Mouse (Mus musculus) layer of hippocampus, adult 11-12 months (tissue): ENCODE data around the gene Tmem39a.

Experiments used
- DNase-seq: peaks from one replicate; pipeline ENCODE4 v3.0.0; 2022; ENCODE audit warnings: low spot score

The Tmem39a gene

DNA sequence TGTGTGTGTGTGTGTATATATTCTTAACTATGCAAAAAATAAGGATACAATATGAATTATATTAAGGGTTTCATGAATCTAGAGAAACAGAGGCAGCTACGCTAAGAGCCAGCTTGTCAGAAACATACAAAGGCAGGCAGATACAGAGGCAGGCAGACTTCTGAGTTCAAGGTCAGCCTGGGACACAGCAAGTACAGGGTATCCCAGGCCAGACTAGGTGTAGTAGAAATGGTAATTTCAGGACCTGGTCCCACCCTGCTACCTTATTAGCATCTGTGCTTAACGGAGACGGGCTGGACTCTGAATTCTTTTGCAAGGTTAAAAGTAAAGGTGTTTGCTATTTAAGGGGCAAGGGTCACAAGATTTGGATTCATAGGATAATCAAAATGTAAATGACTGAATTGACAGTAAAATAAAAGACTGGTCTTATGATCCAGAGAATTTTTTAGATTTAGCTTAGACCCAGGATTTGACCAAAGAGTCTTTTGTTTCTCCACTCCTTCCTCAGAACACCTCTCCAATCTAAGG lies at the start of gene Tmem39a:
Tmem39a (plus strand) TSS at position 478 of the 528 bp plus-strand sequence.
- DNase-seq = no peak

DNA sequence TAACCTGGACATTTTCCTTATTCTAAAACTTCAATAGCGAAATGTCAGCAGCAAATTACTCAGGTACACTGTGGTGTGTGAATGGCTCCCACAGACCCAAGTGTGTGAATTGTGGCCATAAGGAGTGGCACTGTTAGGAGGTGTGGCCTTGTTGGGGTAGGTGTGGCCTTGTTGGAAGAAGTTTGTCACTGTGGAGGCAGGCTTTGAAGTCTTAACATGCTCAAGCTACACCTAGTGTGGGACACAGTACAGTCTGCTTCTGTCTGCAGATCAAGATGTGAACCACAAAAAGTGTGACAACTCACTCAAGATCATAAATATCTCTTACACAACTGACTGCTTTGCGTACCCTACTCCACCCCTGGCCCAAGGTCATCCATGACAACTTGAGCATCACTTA lies 47.7 kb upstream of the Tmem39a start:
- no peak for DNase-seq

DNA sequence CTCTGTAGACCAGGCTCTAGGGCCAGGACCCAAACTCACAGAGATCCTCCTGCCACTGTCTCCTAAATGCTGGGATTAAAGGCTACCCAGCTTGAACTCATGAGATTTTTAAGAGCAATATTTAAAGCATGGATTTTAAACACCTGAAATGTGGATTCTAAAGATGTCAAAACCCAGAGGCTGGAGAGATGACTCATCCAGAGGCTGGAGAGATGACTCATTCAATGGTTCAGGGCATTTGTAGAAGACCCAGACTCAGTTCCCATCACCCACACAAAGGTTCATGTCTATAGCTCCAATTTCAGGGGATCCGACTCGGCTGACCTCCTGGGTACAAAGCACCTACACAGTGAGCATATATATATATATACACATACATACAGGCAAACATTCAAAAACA lies 39.4 kb upstream of the Tmem39a start:
- DNase-seq = no peak

DNA sequence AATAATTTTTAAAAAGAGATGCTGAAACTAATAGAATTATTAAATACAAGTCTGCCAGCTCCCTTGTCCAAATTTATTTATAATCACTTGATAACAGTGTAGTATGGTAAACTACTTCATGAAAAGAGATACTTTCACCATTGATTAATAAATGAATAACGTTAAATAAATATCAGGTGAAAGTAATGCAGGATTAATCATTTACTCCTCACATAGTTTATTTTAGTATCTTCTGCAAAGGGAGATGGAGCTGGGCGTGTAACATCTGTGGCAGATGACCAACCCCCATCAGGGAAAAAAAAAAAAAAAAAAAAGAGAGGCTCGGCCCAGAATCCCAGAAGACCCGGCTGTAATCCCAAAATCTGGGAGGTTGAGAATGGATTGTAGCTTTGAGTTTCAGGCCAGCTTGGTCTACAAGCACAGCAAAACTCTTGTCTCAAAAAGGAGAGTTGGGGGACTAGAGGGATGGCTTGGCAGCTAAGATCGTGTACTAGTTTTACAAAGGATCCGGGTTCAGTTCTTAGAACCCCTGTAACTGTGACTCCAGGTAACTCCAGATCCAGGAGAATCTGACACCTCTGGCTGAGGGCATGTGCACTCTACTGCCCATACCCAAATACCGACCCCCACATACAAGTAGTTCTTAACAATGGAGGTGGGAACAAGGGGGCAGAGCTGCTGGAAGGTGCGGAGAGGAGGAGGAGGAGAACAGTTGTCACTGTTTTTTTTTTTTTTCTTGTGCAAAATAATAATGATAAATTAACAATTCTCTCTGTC lies 37.1 kb upstream of the Tmem39a start:
- no peak for DNase-seq

DNA sequence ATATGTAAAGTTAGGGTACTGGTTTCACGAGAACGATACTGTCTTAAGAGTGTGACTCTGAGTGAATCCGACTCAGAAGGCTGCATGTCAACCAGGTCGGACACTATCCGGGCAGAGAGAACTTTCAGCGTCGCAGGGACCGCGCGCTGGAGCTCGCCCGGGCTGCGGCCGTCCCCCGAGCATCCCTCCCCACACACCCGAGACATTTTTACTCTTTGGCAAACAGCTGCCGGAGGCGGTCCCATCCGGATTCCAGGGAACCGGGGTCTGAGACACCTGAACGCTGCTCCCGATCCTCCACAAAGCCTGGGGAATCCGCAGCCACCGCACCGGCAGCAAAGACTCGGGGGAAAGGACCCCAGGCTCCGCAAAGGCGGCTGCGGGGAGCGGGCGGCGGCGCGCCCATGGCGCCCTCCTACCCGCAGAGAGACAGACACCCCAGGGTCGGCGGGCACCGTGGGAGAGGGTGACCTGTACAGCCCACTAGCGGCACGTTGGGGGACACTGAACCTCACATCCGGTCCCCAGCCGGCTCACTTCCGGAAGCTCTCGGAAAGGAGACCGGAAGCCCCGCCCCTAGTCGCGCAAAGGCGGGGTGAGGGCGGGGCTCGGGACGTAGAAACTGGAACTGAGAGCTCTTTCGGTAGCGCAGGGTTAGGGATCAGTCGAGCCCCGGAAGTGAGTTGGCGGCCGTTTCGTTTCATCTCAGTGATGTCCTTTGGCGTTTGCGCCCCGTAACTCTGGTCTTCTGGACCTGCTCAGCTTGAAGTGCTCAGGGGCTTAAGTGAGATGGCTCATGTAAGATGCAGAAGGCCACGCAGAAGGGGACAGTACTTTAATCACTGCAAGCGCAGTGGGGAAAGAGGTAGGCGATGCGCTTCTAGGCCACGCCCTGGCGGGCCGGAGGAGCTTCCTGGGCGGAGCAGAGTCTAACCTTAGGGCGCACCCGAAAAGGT lies 36.1 kb upstream of the Tmem39a start, which contains the start of gene Timmdc1:
Timmdc1 (minus strand) TSS at position 535 of the 956 bp plus-strand sequence.
- peak; percentile 97 for DNase-seq

- no peak for DNase-seq
Measured at GRCm38 (mm10) chr16:38526264-38526663, 32.2 kb upstream of the Tmem39a start.

DNA sequence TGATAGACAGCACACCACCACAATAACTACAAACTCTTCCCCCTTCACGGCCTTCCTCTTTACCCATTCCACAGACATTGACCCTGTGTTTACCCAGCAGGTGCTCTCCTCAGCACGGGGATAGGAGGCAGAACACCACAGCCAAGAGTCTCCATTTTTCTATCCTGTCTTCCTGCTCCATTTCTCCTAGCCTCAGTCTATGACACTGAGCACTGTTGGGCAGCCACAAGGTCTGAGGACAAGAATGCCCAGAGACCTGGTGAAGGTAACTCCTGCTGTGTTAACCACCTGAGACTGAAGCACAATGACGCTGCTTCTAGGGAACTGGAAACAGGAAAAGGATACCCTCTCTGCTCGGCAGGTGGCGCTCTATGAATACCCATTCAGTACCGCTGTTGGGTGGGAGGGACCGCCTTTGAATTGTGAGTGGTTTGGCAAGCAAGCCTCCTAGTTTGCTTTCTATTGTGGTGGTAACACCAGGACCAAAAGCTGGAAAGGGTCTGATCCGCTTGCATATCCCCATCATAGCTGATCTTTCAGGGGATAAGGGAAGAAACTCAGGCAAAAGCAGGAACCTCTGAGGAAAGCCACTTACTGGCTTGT lies 21.9 kb upstream of the Tmem39a start:
- DNase-seq = peak; percentile 84

- no peak for DNase-seq
Measured at GRCm38 (mm10) chr16:38538716-38539380, 19.6 kb upstream of the Tmem39a start.

DNA sequence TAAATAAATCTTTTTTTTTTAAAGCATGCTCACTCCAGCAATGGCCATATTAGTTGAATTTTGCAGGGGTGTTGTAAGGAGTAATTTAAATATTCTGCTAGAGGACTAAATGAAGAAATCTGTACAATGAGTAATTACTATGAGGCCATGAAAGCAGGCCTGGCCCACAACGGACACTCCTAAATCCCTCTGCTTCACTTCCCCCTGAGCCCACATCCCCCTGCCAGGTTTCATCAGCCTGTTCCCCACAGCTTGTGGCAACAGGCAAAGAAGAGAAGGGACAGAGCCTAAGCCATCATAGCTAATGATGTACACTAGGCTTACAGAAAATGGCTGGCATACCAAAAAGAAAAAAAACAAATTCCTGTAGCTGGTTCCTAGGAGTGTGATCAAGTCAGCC lies 10.5 kb upstream of the Tmem39a start:
- no peak for DNase-seq

DNA sequence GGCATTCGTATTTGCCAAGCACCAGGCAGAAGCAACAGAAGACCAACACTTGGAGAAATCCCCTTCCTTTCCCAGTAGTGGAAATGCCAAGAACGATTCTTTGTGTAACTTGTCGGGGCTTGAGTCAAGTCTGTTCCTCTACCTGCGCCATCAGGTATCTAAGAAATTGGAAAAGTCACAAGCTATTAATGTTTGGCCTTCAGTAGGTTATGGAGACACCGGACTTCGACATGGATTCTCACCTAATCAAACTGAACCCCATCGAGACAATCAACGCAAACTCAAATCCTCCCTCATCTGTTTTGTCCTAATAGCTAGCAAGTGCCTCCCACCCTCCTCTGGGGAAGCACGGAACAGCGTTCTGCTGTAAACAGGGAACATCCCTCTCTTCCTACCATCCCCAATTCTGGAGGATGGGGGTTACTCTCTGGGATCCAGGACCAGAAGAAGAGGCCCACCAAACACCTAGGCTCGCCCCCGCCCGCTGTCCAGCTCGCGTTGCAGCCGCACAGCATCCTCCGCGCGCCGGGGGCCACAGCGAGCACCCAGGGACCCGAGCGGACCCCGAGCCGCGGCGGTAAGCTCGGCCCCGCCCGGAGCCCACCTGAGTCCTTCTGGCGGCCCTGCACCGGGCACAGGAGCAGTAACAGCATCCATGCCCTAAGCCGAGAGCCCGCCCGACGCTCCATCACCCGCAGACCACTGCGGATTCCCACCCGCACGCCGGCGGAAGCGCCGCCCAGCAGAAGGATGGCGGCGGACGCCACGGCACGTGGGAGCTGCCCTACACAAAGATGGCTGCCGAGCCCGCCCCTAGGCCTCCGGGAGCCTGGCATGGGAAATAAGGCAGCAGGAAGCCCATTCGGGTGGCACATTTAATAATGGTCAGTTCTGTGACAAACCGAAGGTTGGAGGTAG lies 8.8 kb upstream of the Tmem39a start, which contains the start of gene Poglut1:
Poglut1 (minus strand) TSS at position 780 of the 918 bp plus-strand sequence.
- peak; percentile 84 for DNase-seq

DNA sequence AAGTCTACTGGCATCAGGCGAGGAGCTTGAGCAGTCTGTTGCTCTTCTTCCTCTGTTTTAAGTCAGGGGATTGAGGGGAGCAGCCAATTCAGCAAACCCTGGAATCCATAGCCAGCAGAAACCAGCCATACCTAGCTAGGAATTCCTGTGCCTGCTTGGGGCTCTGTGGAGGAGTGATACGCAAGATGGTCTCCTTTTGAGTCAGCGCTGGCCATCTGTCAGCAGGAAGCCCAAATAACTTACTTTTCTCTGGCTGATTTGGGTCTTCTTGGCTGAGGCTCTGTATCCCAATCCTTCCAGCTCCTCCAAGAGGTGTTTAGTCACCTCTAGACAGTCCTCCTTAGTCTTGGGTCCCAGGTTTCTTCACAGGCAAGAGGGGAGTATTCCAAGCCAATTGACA lies 2.5 kb upstream of the Tmem39a start:
- peak; percentile 28 for DNase-seq

GRCm38 (mm10) chr16:38562131-38562967 lies 3.9 kb downstream of the Tmem39a start:
- DNase-seq = peak; percentile 95

GRCm38 (mm10) chr16:38562968-38563327 lies 4.5 kb downstream of the Tmem39a start:
- no peak for DNase-seq

- DNase-seq = no peak
Measured at GRCm38 (mm10) chr16:38563516-38563915, 5.0 kb downstream of the Tmem39a start.

DNA sequence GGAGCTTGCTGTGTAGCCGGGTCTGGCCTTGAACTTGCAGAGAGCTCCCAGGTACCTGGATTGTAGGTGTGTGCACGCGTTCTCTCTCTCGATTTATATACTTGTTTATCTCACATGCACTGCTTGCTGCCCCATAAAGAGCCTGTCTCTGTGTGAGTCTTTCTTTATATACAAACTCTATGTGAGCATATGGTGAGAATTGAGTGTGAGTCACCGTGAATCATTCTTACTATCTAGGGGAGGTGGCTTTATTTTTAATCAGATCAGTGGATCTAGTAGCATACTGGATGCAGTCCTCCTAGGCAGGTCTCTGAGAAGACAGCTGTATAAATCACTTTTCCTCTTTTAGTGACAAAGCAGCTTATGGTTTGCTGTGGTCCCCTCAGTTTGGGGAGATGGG lies 9.7 kb downstream of the Tmem39a start:
- no peak for DNase-seq

DNA sequence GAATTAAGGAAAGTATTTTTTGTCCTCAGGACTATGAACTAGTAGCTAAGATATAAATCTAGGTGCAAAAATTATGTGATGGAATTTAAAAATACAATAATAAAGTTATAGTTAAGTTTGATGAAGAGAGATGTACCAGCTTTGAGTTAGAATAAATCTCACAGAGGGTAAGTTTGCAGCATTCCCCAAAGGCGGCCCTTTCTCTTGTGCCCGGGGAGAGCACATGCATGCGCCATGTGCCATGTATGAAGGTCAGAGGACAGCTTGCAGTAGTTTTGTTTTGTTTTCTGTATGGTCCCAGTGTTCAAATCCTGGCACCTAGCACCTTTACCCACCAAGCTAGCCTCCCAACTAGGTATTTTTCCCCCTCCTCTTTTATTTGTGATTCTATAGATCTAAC lies 13.0 kb downstream of the Tmem39a start:
- DNase-seq = no peak

GRCm38 (mm10) chr16:38584761-38585160 lies 26.3 kb downstream of the Tmem39a start:
- DNase-seq = no peak

- no peak for DNase-seq
Measured at GRCm38 (mm10) chr16:38585186-38585585, 26.7 kb downstream of the Tmem39a start.

GRCm38 (mm10) chr16:38587163-38587562 lies 28.7 kb downstream of the Tmem39a start:
- no peak for DNase-seq

- DNase-seq = no peak
Measured at GRCm38 (mm10) chr16:38587572-38587971, 29.1 kb downstream of the Tmem39a start.
